Mouse (Mus musculus) erythroid progenitor cell, adult 5-6 weeks (primary cell): ENCODE data around the gene Olfr97. TPM values are rescaled to one million over a fixed set of nuclear protein-coding genes. Genes with fewer than 3 reads are reported as not detected.
"Not testable (repeated sequence)": the region's sequence is repeated elsewhere in the genome, so short reads cannot be mapped to it uniquely, and the experiment has no call there.

Experiments
- ATAC-seq: replicated peaks from 2 replicates; pipeline ENCODE4 v1.8.0; 2016; ENCODE audit warnings: moderate number of reproducible peaks, mild to moderate bottlenecking, moderate TSS enrichment, inconsistent platforms; ENCODE audit not compliant: poor library complexity, low FRiP score, severe bottlenecking
- total RNA-seq, 2 experiments: library from RNA; stranded (forward) in 1 of 2; stranded (reverse) in 1 of 2; fragments of 150-400 nt in 1 of 2; fragments of 186-747, 209-891 nt in 1 of 2; gene quantifications; 2 replicates each; pipeline versions ENCODE4 v1.2.3 to v1.2.4; 2015 to 2017; ENCODE audit warnings: low replicate concordance in 2 of 2

The Olfr97 gene
- total RNA-seq (2015; ENCODE audit: low replicate concordance) = not detected in 2 replicates
- not detected in 2 replicates for total RNA-seq (2017; ENCODE audit: low replicate concordance)

DNA sequence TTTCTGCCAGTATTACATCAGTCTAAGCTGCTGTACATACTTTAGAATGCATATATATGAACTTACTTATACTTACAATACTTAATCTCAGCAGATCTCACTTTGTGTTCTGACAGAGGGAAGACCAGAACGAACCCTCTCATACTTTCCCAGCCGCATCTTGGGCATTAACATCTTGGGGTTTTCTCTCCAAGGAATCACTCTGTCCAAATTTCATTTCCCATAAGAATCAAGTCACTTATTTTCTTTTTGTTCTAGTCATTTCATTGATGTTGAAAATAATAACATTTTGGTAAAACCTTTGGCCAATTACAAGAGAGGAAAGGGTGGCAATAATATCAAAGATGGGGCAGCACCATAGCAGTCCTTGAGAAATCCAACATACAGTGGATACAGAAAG is at the start of gene Olfr97:
Olfr97 (minus strand) TSS at position 101 of the 400 bp plus-strand sequence.
- ATAC-seq = not testable (repeated sequence)

DNA sequence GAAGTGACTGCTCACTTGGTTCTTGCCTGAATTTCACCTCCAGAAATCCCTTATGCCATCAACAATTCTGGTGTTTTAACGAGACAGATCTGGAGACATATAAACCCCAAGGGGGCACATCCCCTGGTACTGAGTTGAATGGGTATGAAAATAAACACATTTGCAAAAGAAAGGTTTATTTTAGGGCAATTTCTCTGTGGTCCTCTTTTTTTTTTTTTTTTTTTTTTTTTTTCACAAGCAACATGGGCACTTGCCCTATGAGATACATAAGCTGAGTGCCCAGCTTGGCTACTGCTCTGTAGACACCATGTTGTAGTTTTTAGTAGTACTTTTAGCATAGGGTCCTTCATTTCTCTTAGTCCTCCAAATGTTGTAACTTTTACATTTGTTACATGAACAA is 46.2 kb upstream of the Olfr97 start, which contains the start of gene Olfr99:
Olfr99 (minus strand) TSS at position 101 of the 400 bp plus-strand sequence.
- no peak for ATAC-seq

DNA sequence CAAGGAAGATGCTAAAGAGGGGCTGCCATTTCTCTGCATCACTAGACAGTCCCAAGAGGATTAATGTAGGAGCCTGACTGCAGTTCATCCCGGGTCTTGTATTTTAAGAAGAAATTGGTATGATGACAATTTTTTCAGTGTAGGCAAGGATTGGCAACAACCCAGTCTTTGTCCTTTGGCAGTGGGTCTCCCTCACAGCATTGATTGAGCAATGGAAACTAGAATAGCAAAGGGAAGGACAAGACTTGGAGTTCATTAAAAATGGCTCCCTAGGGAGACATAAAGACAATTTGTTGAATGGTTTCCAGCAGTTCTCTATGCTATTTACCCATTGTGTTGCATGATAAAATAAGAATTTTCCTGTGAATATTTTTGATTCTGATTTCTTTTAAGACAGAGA is 43.2 kb upstream of the Olfr97 start:
- ATAC-seq = no peak

DNA sequence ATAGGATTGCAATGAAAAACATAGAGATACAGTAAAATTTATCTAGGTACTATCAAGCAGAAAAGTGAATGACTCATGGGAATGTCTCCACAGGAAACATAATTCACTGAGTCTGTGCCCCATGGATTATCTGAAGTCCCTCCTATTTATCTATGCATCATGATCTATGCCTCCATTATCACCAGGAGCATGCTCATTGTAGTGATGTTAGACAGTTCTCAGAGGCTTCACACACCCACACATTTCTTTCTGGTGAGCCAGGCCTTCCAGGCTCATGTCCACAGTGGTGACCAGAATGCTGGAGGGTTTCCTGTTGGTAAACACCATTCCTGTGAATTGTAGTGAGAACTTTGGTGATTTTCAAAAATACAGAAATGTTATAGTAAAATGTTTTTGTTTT is 39.4 kb upstream of the Olfr97 start:
- ATAC-seq = no peak

DNA sequence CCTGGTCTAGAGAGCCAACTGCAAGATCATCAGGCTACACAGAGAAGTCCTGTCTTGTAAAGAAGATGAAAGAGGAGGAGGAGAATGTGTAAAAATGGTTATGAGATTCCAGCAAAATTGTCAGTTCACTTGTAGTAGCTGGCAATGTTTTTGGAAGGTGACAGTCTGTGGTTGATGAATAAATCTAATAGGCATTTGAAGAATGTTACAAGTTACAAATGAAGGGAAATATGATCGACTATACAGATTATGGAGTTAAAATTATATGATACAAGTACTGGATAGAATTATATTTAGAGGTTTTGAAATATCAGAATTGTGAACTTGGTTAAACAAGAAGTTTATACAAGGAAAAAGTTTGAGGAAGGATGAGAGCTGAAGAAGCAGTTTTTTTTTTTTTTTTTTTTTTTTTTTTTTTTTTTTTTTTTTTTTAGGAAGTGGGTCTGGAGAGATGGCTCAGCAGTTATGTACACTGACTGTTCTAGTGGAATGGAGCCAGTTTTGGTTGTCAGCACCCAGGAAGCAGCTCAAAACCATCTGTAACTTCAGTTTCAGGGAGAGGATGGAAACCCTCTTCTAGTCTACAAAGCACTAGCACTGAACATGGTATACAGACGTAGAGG is 38.6 kb upstream of the Olfr97 start:
- no peak for ATAC-seq

DNA sequence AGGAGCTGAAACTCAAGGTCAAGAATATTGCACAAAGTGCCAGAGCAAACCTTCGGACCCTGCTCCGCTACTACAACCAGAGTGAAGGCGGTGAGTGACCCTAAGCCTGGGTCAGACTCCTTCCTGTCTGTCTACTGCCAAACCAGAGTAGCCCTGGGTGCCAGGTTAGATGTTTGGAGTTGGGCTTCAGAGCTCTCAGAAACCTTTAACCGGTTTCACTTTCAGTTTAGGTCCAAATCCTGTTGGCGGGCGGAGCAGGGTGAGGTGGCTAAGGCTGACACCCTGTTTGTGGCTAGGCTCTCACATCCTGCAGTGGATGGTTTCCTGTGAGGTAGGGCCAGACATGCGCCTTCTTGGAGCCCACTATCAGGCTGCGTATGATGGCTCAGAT is 33.6 kb upstream of the Olfr97 start:
- peak; percentile 54 for ATAC-seq

DNA sequence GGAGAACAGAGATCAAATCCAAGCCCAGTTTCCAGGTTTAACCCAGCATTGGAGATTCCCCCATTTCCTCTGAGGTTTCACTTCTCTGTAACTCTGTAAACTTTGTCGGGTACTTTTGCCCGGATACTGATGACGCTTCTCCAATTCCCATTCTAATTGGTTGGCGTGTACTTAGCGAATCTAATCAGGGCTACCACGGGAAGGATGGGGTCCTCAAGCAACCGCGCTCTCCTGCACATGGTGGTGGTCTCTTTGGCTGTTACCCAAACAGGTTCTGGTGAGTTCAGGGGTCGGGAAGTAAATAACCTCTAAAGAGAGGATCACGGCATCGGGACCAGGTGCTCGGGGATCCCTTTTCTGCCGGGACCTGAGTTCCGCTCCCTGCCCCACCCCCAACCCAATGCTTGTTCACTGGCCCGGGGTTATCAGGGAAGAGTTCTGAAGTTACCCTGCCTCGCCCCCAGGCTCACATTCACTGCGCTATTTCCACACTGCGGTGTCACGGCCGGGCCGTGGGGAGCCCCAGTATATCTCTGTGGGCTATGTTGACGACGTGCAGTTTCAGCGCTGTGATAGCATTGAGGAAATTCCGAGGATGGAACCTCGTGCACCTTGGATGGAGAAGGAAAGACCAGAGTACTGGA is 33.0 kb upstream of the Olfr97 start, which contains the start of gene H2-M3:
H2-M3 (plus strand) TSS at position 163 of the 644 bp plus-strand sequence.
- peak; percentile 80 for ATAC-seq

DNA sequence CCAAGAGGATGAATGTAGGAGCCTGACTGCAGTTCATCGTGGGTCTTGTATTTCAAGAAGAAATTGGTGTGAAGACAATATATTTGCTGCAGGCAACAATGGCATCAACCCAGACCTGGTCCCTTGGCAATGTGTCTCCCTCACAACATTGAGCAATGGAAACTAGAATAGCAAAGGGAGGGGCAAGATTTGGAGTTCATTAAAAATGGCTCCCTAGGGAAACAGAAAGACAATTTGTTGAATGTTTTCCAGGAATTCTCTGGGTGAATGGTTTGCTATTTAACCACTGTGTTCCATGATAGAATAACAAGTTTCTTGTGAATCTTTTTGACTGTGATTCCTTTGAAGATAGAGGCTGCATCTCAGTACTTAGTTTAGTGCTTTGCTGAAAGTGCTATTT is 26.5 kb upstream of the Olfr97 start, which contains the start of gene Olfr98:
Olfr98 (minus strand) TSS at position 124 of the 400 bp plus-strand sequence.
- no peak for ATAC-seq

DNA sequence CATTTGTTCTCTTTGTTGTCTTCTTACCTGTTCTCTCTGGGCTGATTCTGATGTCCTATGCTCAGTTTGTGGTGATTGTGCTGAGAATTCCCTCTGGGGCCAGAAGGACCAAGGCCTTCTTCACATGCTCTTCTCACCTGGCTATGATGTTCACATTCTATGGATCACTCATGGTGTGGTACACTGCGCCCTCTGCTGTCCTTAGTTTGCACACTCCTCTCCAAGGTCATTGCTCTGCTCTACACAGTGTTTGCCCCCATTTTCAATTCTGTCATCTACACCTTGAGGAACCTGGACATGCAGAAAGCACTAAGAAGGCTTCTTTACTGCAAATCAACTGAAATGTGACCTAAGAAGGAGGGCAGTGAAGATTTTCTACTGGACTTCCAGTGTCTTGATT is 13.4 kb upstream of the Olfr97 start:
- no peak for ATAC-seq

DNA sequence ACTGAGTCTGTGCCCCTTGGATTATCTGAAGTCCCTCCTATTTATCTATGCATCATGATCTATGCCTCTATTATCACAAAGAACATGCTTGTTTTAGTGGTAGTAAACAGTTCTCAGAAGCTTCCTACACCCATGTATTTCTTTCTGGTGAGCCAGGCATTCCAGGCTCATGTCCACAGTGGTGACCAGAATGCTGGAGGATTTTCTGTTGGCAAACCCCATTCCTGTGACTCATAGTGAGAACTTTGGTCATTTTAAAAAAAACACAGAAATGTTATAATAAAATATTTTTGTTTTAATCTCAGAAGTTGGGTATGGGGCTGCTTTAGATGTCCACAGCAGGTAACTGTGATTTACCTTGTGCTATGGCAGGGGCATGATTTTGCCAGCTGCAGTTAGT is 12.3 kb upstream of the Olfr97 start:
- ATAC-seq = no peak

DNA sequence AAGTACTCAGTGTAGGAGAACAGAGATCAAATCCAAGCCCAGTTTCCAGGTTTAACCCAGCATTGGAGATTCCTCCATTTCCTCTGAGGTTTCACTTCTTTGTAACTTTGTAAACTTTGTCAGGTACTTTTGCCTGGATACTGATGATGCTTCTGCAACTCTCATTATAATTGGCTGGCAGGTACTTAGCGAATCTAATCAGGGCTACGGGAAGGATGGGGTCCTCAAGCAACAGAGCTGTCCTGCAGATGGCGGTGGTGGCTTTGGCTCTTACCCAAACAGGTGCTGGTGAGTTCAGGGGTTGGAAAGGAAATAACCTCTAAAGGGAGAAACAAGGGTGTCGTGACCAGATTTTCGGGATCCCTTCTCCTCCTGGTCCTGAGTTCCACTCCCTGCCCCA is 9.6 kb upstream of the Olfr97 start:
- no peak for ATAC-seq

DNA sequence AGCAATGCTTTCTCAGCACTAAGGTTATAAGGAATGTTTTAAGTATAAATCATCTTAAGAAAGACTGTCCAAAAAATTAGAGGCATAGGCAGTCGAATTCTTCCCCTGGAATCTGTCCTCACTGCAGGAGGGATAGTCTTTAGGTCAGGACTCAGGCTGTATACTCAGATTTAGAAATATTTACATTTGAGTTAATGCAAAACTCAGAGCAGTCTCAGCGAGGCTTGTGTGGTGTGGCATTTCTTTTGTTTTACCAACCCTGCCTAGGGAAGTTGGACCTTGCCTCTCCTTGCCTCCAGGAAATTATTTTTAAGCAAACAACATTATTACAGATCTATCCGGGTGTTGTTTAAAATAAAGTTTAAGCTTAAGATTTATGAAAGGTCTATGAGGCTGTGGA is 5.1 kb upstream of the Olfr97 start:
- no peak for ATAC-seq

DNA sequence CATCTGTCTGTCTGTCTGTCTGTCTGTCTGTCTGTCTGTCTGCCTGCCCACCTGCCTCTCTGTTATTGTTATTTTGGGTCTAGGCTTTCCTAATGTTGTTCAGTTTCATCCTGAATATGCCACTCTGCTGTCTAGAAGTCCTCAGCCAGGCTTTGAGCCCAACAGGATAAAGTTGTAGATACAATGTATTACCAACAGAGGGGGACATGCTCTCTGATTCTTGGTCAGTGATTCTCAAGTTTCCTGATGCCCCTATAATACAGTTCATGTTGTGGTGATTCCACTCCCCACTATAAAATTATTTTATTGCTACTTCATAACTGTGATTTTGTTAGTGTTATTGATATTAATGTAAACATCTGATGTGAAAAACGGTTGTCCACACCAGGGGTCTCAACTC is 15.3 kb downstream of the Olfr97 start:
- ATAC-seq = no peak

DNA sequence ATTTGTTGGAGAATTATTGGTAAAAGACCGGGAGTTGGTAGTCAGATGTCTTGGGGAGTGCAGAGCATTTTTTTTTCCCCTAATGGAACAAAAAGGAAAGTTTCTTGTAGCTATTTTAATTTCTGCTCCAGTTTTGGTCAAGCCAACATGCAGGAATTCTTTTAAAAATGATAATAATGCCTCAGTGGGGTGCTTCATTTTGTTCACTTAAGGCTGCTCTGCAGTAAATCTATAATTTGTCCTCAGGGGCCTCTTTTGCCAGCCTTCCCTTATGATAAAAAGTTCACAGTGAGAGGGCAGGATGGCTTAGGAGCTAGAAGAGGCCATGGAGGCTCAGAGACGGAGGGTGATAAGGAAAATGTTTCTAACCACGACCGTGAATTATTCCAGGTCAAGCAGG is 17.3 kb downstream of the Olfr97 start, which contains the start of gene Olfr96:
Olfr96 (plus strand) TSS at position 301 of the 400 bp plus-strand sequence.
- ATAC-seq = no peak

DNA sequence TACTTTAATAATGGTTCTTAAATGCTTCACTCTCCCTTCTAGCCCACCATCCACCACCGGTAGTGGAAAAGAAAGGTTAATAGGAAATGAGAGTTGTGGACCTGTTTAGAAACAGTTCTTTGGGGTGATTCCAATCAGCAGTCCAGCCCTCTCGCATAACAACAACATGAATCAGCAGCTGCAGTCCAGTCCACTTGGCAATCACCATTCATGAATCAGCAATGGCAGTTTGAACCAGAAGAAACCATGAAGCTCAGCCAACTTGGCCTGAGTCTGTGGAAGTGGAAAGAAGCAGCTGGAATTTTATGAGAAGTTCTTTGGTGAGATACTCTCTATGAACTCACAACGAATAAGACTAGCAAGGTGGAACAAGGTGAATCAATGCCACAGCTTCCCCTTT is 18.6 kb downstream of the Olfr97 start:
- ATAC-seq = no peak

DNA sequence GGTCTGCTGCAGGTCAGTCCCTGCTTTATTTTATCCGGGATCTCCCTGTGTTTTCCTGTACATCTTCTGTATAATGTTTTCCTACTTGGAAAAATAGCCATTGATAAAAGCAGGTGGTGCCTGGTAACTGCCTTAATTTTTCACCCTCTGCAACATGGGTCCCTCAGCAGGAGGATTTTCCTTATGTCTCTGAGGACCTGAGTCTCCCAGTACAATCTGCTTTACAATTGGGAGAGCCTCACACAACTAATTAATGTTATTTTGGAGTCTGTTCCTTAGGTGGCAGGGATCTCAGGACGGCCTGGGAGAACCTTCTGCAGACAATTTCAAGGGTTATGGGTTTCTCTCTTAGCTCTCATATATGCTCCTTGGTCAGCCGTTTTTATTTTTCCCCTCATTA is 24.1 kb downstream of the Olfr97 start, which contains the start of gene Olfr95:
Olfr95 (minus strand) TSS at position 101 of the 400 bp plus-strand sequence.
- no peak for ATAC-seq

DNA sequence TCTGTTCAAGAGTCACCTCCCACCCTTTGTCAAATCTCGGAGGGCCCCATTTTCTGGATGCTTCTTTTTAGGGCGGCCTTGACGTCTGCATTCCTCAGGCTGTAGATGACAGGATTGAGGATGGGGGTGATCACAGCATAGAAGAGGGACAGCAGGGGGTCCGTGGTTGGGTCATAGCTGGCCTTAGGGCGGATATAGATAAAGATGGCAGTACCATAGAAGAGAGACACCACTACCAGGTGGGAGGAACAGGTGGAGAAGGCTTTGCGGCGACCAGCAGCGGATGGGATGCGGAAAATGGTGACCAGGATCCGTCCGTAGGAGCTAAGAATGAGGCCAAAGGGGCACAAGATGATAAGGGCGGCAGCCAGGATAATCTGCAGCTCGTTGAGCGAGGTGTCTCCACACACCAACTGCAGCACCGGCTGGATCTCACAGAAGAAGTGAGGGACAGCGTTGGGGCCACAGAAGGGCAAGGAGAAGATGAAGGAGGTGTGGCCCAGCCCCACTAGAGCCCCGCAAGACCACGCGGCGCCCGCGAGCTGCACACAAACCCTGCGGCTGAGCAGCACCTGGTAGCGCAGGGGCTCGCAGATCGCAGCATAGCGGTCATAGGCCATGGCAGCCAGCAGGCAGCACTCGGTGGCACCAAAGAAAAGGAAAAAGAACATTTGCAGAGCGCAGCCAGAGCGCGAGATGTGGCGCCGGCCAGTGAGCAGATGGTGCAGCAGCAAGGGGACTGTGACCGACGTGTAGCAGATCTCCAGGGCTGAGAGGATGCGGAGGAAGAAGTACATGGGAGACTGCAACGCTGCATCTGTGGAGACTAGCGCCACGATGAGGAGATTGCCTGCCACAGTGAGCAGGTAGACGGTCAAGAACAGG is 26.0 kb downstream of the Olfr97 start:
- ATAC-seq = no peak

DNA sequence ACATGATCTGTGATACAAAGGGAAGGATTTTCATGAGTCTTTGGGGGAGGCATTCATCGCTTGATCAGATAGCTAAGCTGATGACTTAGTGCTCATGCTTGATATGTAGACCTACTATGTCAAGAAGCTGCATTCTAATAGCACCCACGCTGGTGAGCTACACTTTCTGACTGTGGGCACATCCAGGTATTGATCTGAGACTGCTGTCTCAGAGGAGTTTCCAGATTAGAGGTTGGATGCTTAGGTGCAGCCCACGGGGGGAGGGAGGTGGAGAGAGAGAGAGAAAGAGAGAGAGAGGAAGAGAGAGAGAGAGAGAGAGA is 33.3 kb downstream of the Olfr97 start:
- ATAC-seq = no peak

DNA sequence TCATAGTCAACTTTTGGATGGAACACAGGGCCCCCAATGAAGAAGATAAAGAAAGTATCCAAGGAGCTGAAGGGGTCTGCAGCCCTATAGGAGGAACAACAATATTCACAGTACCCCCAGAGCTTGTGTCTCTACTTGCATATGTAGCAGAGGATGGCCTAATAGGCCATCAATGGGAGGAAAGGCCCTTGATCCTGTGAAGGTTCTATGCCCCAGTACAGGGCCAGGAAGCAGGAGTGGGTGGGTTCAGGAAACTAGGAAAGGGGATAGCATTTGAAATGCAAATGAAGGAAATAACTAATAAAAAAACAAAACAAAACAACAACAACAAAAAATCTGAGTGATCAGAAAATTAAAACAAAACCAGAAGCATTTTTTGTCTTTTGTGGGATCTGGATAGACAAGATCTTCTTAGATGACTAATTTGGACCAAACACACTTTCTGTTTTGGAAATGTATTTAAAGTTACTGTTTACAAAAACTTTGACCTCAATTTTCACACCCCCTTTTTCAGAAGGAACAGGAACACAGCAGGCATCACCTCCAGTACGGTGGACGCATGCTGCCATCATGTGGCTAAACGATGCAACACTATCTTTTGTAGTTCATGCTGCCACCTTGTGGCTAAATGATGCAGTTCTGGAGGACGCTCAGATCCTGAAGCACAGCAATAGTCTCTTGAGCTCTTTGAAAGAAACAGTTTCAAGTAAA is 33.8 kb downstream of the Olfr97 start:
- peak; percentile 73 for ATAC-seq

DNA sequence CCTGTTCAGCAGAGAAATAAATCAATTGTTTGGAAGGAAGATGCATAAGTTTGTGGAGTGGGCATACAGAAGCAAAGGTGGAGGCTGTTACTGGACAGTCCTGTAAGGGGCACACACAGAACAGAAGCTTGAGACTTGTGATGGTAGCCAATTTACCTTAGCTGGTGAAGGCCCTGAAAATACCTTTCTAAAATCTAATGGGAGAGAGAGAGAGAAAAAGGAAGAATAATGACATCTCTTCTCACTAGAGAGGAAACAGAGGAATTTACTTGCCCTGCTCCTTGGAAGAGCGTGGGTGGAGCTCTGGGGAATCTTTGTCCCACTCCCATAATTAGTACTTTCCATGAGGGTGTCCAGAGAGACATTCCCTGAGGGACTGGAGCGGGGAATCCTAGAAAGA is 36.2 kb downstream of the Olfr97 start, which contains the start of gene Olfr94:
Olfr94 (minus strand) TSS at position 101 of the 400 bp plus-strand sequence.
- ATAC-seq = no peak
